Mouse (Mus musculus) v-Abl transformed pro-B cells (cell line): ENCODE results near the gene Ipo5.

Source experiments
- in situ Hi-C, 2 experiments: fragments of 400-800 bp; cut with MboI; formaldehyde crosslinking; loops; one replicate each; pipeline ENCODE4 v1.15.1; 2025; ENCODE audit not compliant: unreplicated experiment in 2 of 2

The Ipo5 gene

GRCm38 (mm10) chr14:120979559-120979958 is 68.5 kb downstream of the Ipo5 start:
- in situ Hi-C loops, result loop anchor here (10.0 kb wide), 1 partner anchor 475 kb away; no protein-coding TSS in a partner anchor

DNA sequence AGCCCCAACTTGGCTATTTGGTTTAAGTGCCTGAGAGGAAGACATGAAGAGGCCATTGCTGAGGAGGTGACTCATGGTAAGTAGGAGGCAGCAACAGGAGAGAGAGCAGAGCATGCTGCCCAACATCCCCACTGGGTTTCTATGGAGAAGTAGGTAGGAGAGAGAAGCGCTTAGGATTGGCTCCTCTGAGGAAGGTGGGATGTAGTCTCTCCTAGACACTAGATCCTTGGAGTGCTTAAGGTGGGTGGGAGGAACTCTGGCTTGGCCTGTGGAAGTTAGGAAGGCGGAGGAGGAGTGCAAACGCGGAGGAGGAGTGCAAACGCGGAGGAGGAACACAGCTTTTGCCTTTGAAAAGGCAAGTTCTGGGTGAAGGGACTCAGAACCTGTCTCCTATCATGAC is 78.1 kb downstream of the Ipo5 start:
- in situ Hi-C loops, result no loop called here
